Mouse (Mus musculus): ENCODE results near the gene Morn2. TPM values are rescaled to one million over a fixed set of nuclear protein-coding genes. Genes with fewer than 3 reads are reported as not detected.

Gene Morn2
- total RNA-seq, 2 experiments from 2014 or later, result 16.6 to 16.7 TPM

DNA sequence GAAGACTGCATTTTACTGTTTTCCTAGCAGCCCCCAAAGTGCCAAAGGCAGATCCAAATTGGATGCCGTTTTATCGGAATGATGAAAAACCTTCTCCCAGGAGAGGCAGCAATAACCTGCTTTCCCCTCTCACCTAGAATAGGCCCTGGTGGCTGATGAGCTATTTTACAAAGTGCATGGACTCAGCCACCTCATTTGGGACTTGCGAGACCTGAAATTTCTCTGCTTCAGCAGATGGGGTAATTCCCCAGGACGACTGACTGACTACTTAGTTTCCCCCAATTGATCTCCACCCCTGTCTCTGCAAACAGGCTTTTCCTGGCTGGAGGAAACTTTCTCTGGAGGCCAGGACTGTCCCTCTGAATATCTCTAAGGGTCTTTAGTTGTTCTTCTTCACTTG, 33.0 kb downstream of the Morn2 start:
- DNase-seq (ENCODE audit: low spot score in 2 of 2), result no peak

DNA sequence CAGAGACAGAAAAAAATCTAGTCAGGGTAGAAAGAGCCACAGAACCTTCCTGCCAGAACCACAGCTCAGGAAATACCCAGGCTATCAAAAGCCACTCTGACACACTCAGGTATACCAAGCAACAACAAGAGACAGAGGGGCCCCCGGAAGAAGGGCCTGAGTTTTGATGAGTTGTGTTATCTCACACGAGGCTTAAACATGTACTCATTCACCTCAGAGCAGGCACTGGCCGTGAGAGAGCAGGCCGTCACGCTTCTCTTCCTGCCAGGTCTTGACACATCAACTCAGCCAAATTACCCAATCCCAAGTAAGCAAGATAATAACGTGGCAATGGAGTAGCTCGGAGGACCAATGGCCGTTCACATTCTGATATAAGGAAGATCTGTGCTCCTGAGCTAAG, 33.7 kb downstream of the Morn2 start:
- DNase-seq (ENCODE audit: low spot score in 2 of 2), result no peak

- DNase-seq (ENCODE audit: low spot score in 2 of 2), result no peak
Observed at GRCm38 (mm10) chr17:80324521-80324920, 34.5 kb downstream of the Morn2 start.

DNA sequence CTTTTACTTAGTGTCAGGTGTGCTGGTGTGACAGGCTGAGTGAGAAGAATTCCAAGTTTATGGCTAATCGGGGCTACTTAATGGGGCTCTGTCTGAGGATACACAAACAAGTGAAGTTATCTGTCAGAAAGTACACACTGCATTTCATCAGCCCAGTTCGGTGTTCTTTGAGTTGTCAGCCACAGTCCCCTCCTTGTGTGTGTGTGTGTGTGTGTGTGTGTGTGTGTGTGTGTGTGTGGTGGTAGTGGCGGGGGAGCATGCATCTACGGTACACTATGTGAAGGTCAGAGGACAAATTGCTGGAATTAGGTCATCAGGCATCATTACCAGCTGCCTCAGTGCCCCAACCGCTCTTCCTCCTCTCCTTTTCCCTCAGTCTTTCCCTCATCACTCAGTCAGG, 35.5 kb downstream of the Morn2 start:
- DNase-seq (ENCODE audit: low spot score in 2 of 2), result no peak

DNA sequence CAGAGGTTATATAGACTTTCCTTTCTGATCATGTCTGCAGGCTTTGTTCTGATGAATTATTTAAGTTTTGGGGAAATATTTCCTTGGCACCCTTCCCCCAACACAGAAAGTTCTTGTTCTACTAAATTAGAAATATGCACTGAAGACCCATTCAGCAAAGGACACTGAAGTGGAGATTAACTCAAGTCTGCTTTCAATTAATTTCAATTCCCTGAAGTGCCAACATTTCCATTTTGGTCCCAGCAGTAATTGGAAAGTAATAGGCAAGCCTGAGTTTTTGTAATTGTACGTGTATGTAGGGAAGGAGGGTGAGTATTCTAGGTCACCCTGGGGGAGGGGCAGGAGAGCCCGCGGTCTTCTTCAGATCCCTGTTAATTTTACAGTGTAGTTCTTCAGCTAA, 36.4 kb downstream of the Morn2 start:
- DNase-seq (ENCODE audit: low spot score in 2 of 2), result no peak

- DNase-seq (ENCODE audit: low spot score in 2 of 2), result no peak
Observed at GRCm38 (mm10) chr17:80332386-80332785, 42.4 kb downstream of the Morn2 start.

DNA sequence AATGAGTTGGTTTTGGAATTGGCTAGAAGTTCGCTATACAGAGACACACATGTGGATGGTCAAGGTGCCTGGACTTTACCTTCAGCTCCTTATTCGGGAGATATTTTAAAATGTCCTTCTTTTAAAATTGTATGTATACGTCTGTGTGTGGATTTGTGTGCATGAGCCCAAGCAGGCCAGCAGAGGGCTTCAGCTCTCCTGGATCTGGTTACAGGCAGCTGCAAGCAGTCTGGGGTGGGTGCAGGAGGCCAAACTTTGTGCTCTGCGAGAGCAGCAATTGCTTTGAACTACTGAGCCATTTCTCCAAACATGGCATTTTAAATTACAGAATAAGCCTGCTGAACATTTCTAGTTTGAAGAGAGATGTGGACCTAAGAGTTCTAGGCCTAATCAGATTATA, 55.3 kb downstream of the Morn2 start:
- DNase-seq (ENCODE audit: low spot score in 2 of 2), result no peak

GRCm38 (mm10) chr17:80346591-80347125, 56.7 kb downstream of the Morn2 start:
- DNase-seq (ENCODE audit: low spot score in 2 of 2), result no peak

Other genes with a start within 250 kb of the Morn2 start
- 10 to 100 TPM; 72.6 to 73.0 TPM for gene Hnrnpll, start 227.9 kb upstream of the Morn2 start, total RNA-seq (2021)
- gene Galm, start 162.7 kb upstream of the Morn2 start, total RNA-seq (2021), result 10 to 100 TPM; 14.5 to 16.2 TPM
- 100 to 1,000 TPM; 172 to 192 TPM for gene Srsf7, start 82.9 kb upstream of the Morn2 start, total RNA-seq (2021)
- gene Ttc39d, start 82.7 kb upstream of the Morn2 start, total RNA-seq (2021), result under 1 TPM; 0.11 to 0.25 TPM
- 10 to 100 TPM; 11.0 to 12.0 TPM for gene Gemin6, start 65.8 kb upstream of the Morn2 start, total RNA-seq (2021)
- 10 to 100 TPM; 20.9 to 22.0 TPM for gene Dhx57, start 273 bp downstream of the Morn2 start, total RNA-seq (2021)
- 1 to 10 TPM; 3.3 to 3.4 TPM for gene Arhgef33, start 17.2 kb downstream of the Morn2 start, total RNA-seq (2021)
- gene Gm10190, start 83.3 kb downstream of the Morn2 start, total RNA-seq (2021), result 1 to 10 TPM; 1.3 to 4.0 TPM
- 10 to 100 TPM; 25.6 to 27.1 TPM for gene Sos1, start 190.2 kb downstream of the Morn2 start, total RNA-seq (2021)

Measured in adrenal gland, postnatal 4 days (tissue).